Mouse (Mus musculus): ENCODE measurements around the gene Plin1.

- TF ChIP-seq POLR2A (IDR thresholded peaks at IDR 0.05; ENCODE audit: borderline replicate concordance, insufficient read depth, low read length) = no peak
- no peak for TF ChIP-seq CTCF (IDR thresholded peaks at IDR 0.05; ENCODE audit: borderline replicate concordance, insufficient read depth, low read depth, low read length)
These were observed 3.8 kb upstream of the Plin1 start for GRCm38 (mm10) chr7:79736511-79736910.
